Mouse (Mus musculus) stomach, embryonic 16.5 days (tissue): Measurements from ENCODE around the gene Pick1. TPM values are rescaled to one million over a fixed set of nuclear protein-coding genes. Genes with fewer than 3 reads are reported as not detected.
A peak's percentile ranks its signal among the peaks of the same experiment; 100 is the strongest.

Source experiments
- ATAC-seq: fragments of 200-750 bp; cut with Nextera tagmentation; 2 replicates; pipeline ENCODE4 v1.8.0; 2017; ENCODE audit warnings: moderate number of reproducible peaks, moderate TSS enrichment; ENCODE audit not compliant: insufficient read depth, low FRiP score
- H3K27ac ChIP-seq: fragments of 300-500 bp; sonication (generic); 2 replicates; pipeline ENCODE4 v1.5.1; 2014; ENCODE audit warnings: low read length
- H3K27me3 ChIP-seq: fragments of 300-500 bp; sonication (generic); 2 replicates; pipeline ENCODE4 v1.6.1; 2014; ENCODE audit warnings: low read length, control low read depth, mixed read lengths; ENCODE audit not compliant: control insufficient read depth, insufficient read depth
- H3K36me3 ChIP-seq: fragments of 300-500 bp; sonication (generic); 2 replicates; pipeline ENCODE4 v1.6.1; 2014; ENCODE audit warnings: low read length; ENCODE audit not compliant: control insufficient read depth, insufficient read depth
- H3K4me1 ChIP-seq: fragments of 300-500 bp; sonication (generic); 2 replicates; pipeline ENCODE4 v1.6.1; 2014; ENCODE audit warnings: low read length, control low read depth, mixed read lengths; ENCODE audit not compliant: control insufficient read depth, insufficient read depth
- H3K4me2 ChIP-seq: fragments of 300-500 bp; sonication (generic); 2 replicates; pipeline ENCODE4 v1.6.1; 2014; ENCODE audit warnings: low read depth, low read length, mixed read lengths
- H3K4me3 ChIP-seq: fragments of 300-500 bp; sonication (generic); replicated peaks from 2 replicates; pipeline ENCODE4 v1.5.1; 2014; ENCODE audit warnings: mild to moderate bottlenecking, low read length
- H3K9ac ChIP-seq: fragments of 300-500 bp; sonication (generic); 2 replicates; pipeline ENCODE4 v1.6.1; 2014; ENCODE audit warnings: low read length
- H3K9me3 ChIP-seq: fragments of 300-500 bp; sonication (generic); replicated peaks from 2 replicates; pipeline ENCODE4 v1.6.1; 2016; ENCODE audit warnings: low read length, control low read depth; ENCODE audit not compliant: control insufficient read depth
- WGBS: fragments of 180-500 bp; shearing (Covaris S2); extraction: QIAGEN DNeasy Blood & Tissue Kit; methylation state at CpG from one replicate; pipeline ENCODE4 v1.1.7; 2014; 5-methylcytosine and 5-hydroxymethylcytosine counted together
- polyA plus RNA-seq: library from polyadenylated mRNA; unstranded; fragments of >200 nt; fragmentation: Nextera tagmentation; extraction: Ambion mirVana; gene quantifications from 2 replicates; pipeline ENCODE4 v1.2.1, GENCODE M21; 2015

Pick1 gene
- polyA plus RNA-seq, 1 experiment from 2014 or later = 58.7 TPM

GRCm38 (mm10) chr15:79243234-79244042, 14.5 kb downstream of the Pick1 start:
- Histone ChIP-seq H3K27ac (peak overlapping the region; percentile 55), H3K36me3 (peaks cover 24% of the 10 kb centered on the region), H3K4me3 (no peak overlapping the region), H3K27me3 (no peaks in the 10 kb centered on the region), H3K9ac (peak overlapping the region; percentile 35; the same call in 1 of the 2 replicates), H3K4me2 (no peak overlapping the region), H3K9me3 (no peaks in the 10 kb centered on the region), H3K4me1 (peaks cover 10% of the 10 kb centered on the region; the same call in 1 of the 2 replicates)
- peak; percentile 96 for ATAC-seq
- WGBS = 21% methylated on average over 10 of the region's 10 CpGs

DNA sequence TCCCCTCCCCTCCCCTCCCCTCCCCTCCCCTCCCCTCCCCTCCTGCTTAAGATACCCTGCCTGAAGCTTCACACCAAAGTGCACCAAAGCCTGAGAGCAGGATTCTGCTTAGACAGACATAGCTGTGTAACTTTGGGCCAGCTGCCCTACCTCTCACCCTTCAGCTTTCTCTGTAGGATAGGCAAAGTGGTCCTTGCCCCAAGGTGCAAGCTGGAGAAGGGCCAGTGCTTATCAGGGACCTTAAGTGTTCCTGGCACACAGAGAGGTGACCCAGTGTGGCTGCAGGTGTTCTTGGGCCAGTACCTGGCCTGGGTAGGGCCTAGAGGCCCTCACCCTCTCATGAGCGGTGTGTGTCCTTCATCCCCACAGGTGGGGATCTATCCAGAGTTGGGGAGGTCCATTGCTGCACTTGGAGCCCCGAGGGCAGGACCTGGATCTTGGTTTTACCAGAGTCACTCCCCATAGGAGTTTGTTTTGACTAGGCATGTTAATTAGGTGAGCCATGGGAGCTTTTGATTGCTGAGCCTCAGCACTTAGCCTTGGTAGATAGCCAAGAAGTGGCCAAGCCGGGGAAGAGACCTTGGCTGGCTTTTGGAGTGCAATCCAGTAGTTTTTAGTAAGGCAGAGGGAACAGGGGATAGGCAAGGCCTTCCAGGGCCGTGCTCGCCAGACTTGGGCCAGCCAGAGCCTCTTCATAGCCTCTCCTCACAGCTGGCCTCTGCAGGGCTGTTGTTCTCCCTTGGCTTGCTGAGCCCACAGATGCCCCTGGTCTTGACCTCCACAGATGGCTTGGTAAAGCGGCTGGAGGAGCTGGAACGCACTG, 15.3 kb downstream of the Pick1 start:
- H3K27ac ChIP-seq = no peak overlapping the region; the same call in 1 of the 2 replicates
- H3K9ac ChIP-seq = no peak overlapping the region
- no peaks in the 10 kb centered on the region for H3K27me3 ChIP-seq
- no peaks in the 10 kb centered on the region for H3K9me3 ChIP-seq
- no peak for ATAC-seq
- no peak overlapping the region for H3K4me2 ChIP-seq
- H3K36me3 ChIP-seq = peaks cover 24% of the 10 kb centered on the region
- WGBS = 71% methylated on average over 7 of the region's 7 CpGs
- peaks cover 10% of the 10 kb centered on the region; the same call in 1 of the 2 replicates for H3K4me1 ChIP-seq
- no peak overlapping the region for H3K4me3 ChIP-seq

DNA sequence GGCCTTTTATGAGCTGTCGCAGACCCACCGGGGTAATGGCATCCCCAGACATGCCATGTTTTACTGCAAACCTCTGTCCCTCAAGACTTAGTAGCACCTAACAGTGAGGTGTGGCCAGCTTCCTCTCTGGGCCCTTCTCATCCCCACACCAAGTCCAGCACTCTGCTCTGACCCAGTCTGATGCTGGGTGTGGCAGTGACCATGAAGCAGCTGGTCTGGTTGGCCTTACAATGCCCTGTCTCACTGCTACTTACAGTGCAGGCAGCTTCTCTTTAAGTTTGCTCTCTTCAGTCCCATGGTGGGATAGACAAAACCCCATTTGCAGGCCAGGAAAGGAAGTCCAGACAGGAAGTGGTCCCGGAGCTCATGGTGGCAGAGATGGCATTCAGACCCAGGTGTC, 16.3 kb downstream of the Pick1 start:
- H3K4me3 ChIP-seq = no peak overlapping the region
- no peak for ATAC-seq
- H3K27me3 ChIP-seq = no peaks in the 10 kb centered on the region
- H3K27ac ChIP-seq = no peak overlapping the region
- no peak overlapping the region for H3K4me2 ChIP-seq
- 88% methylated on average over 3 of the region's 3 CpGs for WGBS
- peaks cover 10% of the 10 kb centered on the region; the same call in 1 of the 2 replicates for H3K4me1 ChIP-seq
- H3K36me3 ChIP-seq = peaks cover 18% of the 10 kb centered on the region
- no peaks in the 10 kb centered on the region for H3K9me3 ChIP-seq
- no peak overlapping the region for H3K9ac ChIP-seq

DNA sequence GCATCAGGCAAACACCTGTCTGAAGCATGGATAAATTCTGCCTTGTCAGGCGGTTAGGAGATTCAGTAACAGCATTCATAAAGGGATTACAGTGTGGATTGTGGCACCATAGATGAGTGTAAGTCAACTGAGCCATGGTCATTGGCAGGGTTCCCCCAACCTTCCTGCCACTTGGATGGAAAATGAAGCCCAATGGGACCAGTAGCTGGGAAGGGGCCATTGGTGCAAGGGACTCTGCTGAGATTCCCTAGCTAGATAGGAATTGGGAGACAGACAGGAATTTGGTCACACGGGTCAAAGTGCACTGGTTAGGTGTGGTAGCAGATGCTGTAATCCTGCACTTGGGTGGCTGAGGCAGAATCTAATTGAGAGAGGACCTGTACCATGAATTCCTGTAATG, 21.3 kb downstream of the Pick1 start:
- peaks cover 5% of the 10 kb centered on the region; the same call in 1 of the 2 replicates for H3K4me1 ChIP-seq
- no peak overlapping the region for H3K4me2 ChIP-seq
- peaks cover 21% of the 10 kb centered on the region for H3K27me3 ChIP-seq
- peaks cover 2% of the 10 kb centered on the region; the same call in 1 of the 2 replicates for H3K36me3 ChIP-seq
- H3K4me3 ChIP-seq = no peak overlapping the region
- H3K27ac ChIP-seq = no peak overlapping the region
- ATAC-seq = no peak
- no peaks in the 10 kb centered on the region for H3K9me3 ChIP-seq
- WGBS = 82% methylated on average over 2 of the region's 2 CpGs
- H3K9ac ChIP-seq = no peak overlapping the region

GRCm38 (mm10) chr15:79251168-79251567, 22.2 kb downstream of the Pick1 start:
- H3K9ac ChIP-seq = no peak overlapping the region
- H3K27me3 ChIP-seq = peaks cover 21% of the 10 kb centered on the region
- H3K27ac ChIP-seq = no peak overlapping the region
- H3K36me3 ChIP-seq = no peaks in the 10 kb centered on the region
- H3K4me1 ChIP-seq = peaks cover 5% of the 10 kb centered on the region; the same call in 1 of the 2 replicates
- WGBS = 60% methylated on average over 7 of the region's 7 CpGs
- no peak overlapping the region for H3K4me2 ChIP-seq
- no peak for ATAC-seq
- H3K4me3 ChIP-seq = no peak overlapping the region
- H3K9me3 ChIP-seq = no peaks in the 10 kb centered on the region

DNA sequence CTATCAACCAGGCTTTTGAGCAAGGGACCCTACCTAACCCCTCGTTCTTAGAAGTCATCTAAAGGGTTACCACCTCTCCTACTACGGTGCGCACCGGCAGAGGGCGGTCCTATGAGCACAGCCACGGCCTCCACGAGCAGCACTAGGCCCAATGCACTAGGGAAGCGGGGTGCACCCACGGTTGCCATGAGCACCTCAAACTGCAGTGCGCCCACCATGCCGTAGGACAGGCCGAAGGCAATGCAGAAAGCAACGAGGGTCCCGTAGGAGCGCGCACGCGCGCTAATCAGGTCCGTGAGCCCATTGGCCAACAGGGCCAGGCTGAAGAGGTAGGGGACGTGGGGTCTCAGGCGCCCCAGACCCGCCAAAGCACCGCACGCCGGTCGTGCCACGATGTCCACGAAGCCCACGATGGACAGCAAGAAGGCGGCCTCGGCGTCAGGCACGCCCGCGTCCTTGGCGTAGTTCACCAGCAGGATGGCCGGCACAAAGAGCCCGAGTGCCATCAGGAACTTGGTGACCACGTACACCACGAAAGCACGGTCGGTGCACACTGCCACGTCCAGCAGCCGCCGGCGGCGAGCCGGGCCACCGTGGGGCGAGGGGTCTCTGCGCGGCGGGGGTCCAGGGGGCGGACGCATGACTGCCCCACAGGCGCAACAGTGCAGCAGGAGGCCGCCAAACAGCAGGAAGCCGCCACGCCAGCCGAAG, 23.0 kb downstream of the Pick1 start:
- peak; percentile 46; the same call in 1 of the 2 replicates for ATAC-seq
- Histone ChIP-seq H3K4me2 (peak overlapping the region; percentile 81), H3K27me3 (peaks cover 21% of the 10 kb centered on the region), H3K27ac (no peak overlapping the region), H3K9ac (peak overlapping the region; percentile 77), H3K36me3 (no peaks in the 10 kb centered on the region), H3K4me3 (peak overlapping the region; percentile 45), H3K9me3 (no peaks in the 10 kb centered on the region), H3K4me1 (peaks cover 5% of the 10 kb centered on the region; the same call in 1 of the 2 replicates)
- WGBS = 3% methylated on average over 61 of the region's 61 CpGs

GRCm38 (mm10) chr15:79252580-79252979, 23.6 kb downstream of the Pick1 start:
- H3K4me1 ChIP-seq = peaks cover 5% of the 10 kb centered on the region; the same call in 1 of the 2 replicates
- H3K27ac ChIP-seq = no peak overlapping the region
- peak overlapping the region; percentile 77 for H3K9ac ChIP-seq
- peaks cover 21% of the 10 kb centered on the region for H3K27me3 ChIP-seq
- H3K36me3 ChIP-seq = no peaks in the 10 kb centered on the region
- peak overlapping the region; percentile 45 for H3K4me3 ChIP-seq
- H3K9me3 ChIP-seq = no peaks in the 10 kb centered on the region
- WGBS = 32% methylated on average over 24 of the region's 24 CpGs
- peak overlapping the region; percentile 81 for H3K4me2 ChIP-seq
- peak; percentile 26; the same call in 1 of the 2 replicates for ATAC-seq

DNA sequence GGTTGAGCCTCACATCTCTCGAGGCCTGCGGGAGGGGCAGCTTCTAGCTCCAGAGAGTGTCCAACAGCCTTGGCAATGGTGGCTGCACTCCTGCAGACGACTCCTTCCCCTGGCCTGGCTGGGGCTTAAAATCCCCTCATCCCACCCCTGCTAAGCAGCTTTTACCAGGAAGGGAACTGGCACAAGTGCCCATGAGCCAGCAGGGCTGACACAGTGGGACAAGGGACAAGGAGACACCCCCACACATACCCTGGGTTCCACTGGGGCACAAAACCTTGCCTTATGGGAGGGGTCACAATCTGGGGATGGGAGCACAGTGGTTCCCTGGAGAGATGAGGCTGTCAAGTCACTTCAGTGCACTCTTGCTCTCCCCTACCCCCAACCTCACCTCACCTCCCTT, 25.7 kb downstream of the Pick1 start, which contains the start of gene Slc16a8:
TSS of gene Slc16a8 (minus strand) at position 101 of the 400 bp plus-strand sequence.
- Histone ChIP-seq H3K27ac (no peak within 1 kb of the TSS), H3K36me3 (no peaks in the 10 kb centered on the region), H3K9me3 (no peaks in the 10 kb centered on the region), H3K4me3 (no peak within 1 kb of the TSS), H3K4me1 (peaks cover 5% of the 10 kb centered on the region; the same call in 1 of the 2 replicates), H3K9ac (no peak within 1 kb of the TSS), H3K27me3 (peaks cover 21% of the 10 kb centered on the region), H3K4me2 (no peak within 1 kb of the TSS)
- 40% methylated on average over 3 of the region's 3 CpGs for WGBS
- no peak for ATAC-seq
